Mouse (Mus musculus) kidney, embryonic 16.5 days (tissue): ENCODE results near the gene Fam53a. TPM values are rescaled to one million over a fixed set of nuclear protein-coding genes. Genes with fewer than 3 reads are reported as not detected.

Experiments
- ATAC-seq: fragments of 200-750 bp; cut with Nextera tagmentation; 2 replicates; pipeline ENCODE4 v1.8.0; 2017; ENCODE audit warnings: moderate TSS enrichment; ENCODE audit not compliant: low FRiP score, low TSS enrichment
- H3K27ac ChIP-seq: fragments of 300-500 bp; sonication (generic); 2 replicates; pipeline ENCODE4 v1.5.1; 2014; ENCODE audit warnings: low read length
- H3K27me3 ChIP-seq: fragments of 300-500 bp; sonication (generic); 2 replicates; pipeline ENCODE4 v1.6.1; 2014; ENCODE audit warnings: low read length, control low read depth, mixed read lengths; ENCODE audit not compliant: insufficient read depth
- H3K36me3 ChIP-seq: fragments of 300-500 bp; sonication (generic); 2 replicates; pipeline ENCODE4 v1.6.1; 2014; ENCODE audit warnings: low read length, control low read depth, mixed read lengths; ENCODE audit not compliant: insufficient read depth
- H3K4me1 ChIP-seq: fragments of 300-500 bp; sonication (generic); 2 replicates; pipeline ENCODE4 v1.6.1; 2014; ENCODE audit warnings: low read length, control low read depth, mixed read lengths; ENCODE audit not compliant: insufficient read depth
- H3K4me2 ChIP-seq: fragments of 300-500 bp; sonication (generic); replicated peaks from 2 replicates; pipeline ENCODE4 v1.6.1; 2014; ENCODE audit warnings: low read depth, low read length
- H3K4me3 ChIP-seq: fragments of 300-500 bp; sonication (generic); 2 replicates; pipeline ENCODE4 v1.5.1; 2014; ENCODE audit warnings: mild to moderate bottlenecking, low read length
- H3K9ac ChIP-seq: fragments of 300-500 bp; sonication (generic); replicated peaks from 2 replicates; pipeline ENCODE4 v1.6.1; 2014; ENCODE audit warnings: low read length
- H3K9me3 ChIP-seq: fragments of 300-500 bp; sonication (generic); 2 replicates; pipeline ENCODE4 v1.6.1; 2016; ENCODE audit warnings: low read length, control low read depth
- WGBS: fragments of 180-500 bp; shearing (Covaris S2); extraction: QIAGEN DNeasy Blood & Tissue Kit; methylation state at CpG from one replicate; pipeline ENCODE4 v1.1.7; 2014; 5-methylcytosine and 5-hydroxymethylcytosine counted together
- polyA plus RNA-seq: library from polyadenylated mRNA; unstranded; fragments of >200 nt; fragmentation: Nextera tagmentation; extraction: Ambion mirVana; gene quantifications from 2 replicates; pipeline ENCODE4 v1.2.1, GENCODE M21; 2015

The Fam53a gene
- polyA plus RNA-seq, 1 experiment from 2014 or later = 65.7 TPM

GRCm38 (mm10) chr5:33611795-33612194 is 17.6 kb downstream of the Fam53a start:
- no peak for ATAC-seq
- H3K9ac ChIP-seq = no peak overlapping the region
- no peak overlapping the region for H3K4me3 ChIP-seq
- H3K4me2 ChIP-seq = no peak overlapping the region
- no peaks in the 10 kb centered on the region for H3K4me1 ChIP-seq
- H3K27ac ChIP-seq = no peak overlapping the region
- 100% methylated on average over 1 of the region's 1 CpGs for WGBS
- no peaks in the 10 kb centered on the region for H3K27me3 ChIP-seq
- peaks cover 22% of the 10 kb centered on the region for H3K36me3 ChIP-seq
- H3K9me3 ChIP-seq = no peaks in the 10 kb centered on the region

GRCm38 (mm10) chr5:33609226-33609625 is 20.2 kb downstream of the Fam53a start:
- Histone ChIP-seq H3K27me3 (no peaks in the 10 kb centered on the region), H3K4me2 (no peak overlapping the region), H3K9ac (no peak overlapping the region), H3K4me1 (no peaks in the 10 kb centered on the region), H3K9me3 (no peaks in the 10 kb centered on the region), H3K36me3 (peaks cover 18% of the 10 kb centered on the region), H3K27ac (no peak overlapping the region), H3K4me3 (no peak overlapping the region)
- 76% methylated on average over 1 of the region's 1 CpGs for WGBS
- ATAC-seq = no peak

GRCm38 (mm10) chr5:33607434-33607833 is 22.0 kb downstream of the Fam53a start:
- H3K36me3 ChIP-seq = peaks cover 20% of the 10 kb centered on the region

GRCm38 (mm10) chr5:33606631-33607030 is 22.8 kb downstream of the Fam53a start:
- Histone ChIP-seq H3K27ac (no peak overlapping the region), H3K9me3 (no peaks in the 10 kb centered on the region), H3K27me3 (no peaks in the 10 kb centered on the region), H3K4me1 (no peaks in the 10 kb centered on the region), H3K4me3 (no peak overlapping the region), H3K9ac (no peak overlapping the region), H3K4me2 (no peak overlapping the region), H3K36me3 (peaks cover 20% of the 10 kb centered on the region)
- ATAC-seq = no peak
- 73% methylated on average over 7 of the region's 7 CpGs for WGBS

More at GRCm38 (mm10) chr5:33607434-33607833, 22.0 kb downstream of the Fam53a start:
- no peak for ATAC-seq
- 97% methylated on average over 15 of the region's 15 CpGs for WGBS
- no peak overlapping the region for H3K4me3 ChIP-seq
- H3K9me3 ChIP-seq = no peaks in the 10 kb centered on the region
- no peak overlapping the region for H3K4me2 ChIP-seq
- H3K27me3 ChIP-seq = no peaks in the 10 kb centered on the region
- no peak overlapping the region for H3K27ac ChIP-seq
- H3K4me1 ChIP-seq = no peaks in the 10 kb centered on the region
- H3K9ac ChIP-seq = no peak overlapping the region

- ATAC-seq = no peak
- H3K27me3 ChIP-seq = no peaks in the 10 kb centered on the region
Measured at GRCm38 (mm10) chr5:33605314-33605713, 24.1 kb downstream of the Fam53a start.

GRCm38 (mm10) chr5:33593620-33594019 is 35.8 kb downstream of the Fam53a start:
- Histone ChIP-seq H3K9ac (no peak overlapping the region), H3K27ac (no peak overlapping the region), H3K4me3 (no peak overlapping the region), H3K4me2 (no peak overlapping the region), H3K27me3 (no peaks in the 10 kb centered on the region), H3K4me1 (no peaks in the 10 kb centered on the region), H3K9me3 (no peaks in the 10 kb centered on the region), H3K36me3 (no peaks in the 10 kb centered on the region)
- ATAC-seq = no peak
- WGBS = 33% methylated on average over 2 of the region's 2 CpGs

More at GRCm38 (mm10) chr5:33605314-33605713, 24.1 kb downstream of the Fam53a start:
- Histone ChIP-seq H3K4me3 (no peak overlapping the region), H3K36me3 (peaks cover 29% of the 10 kb centered on the region), H3K9me3 (no peaks in the 10 kb centered on the region), H3K9ac (no peak overlapping the region), H3K4me1 (no peaks in the 10 kb centered on the region), H3K27ac (no peak overlapping the region), H3K4me2 (no peak overlapping the region)
- 70% methylated on average over 5 of the region's 5 CpGs for WGBS

GRCm38 (mm10) chr5:33589221-33589888 is 40.1 kb downstream of the Fam53a start:
- 0 out of 2 replicates have a peak, but pooled peaks cover under 1% of the 10 kb centered on the region for H3K4me1 ChIP-seq
- H3K36me3 ChIP-seq = no peaks in the 10 kb centered on the region
- no peak overlapping the region for H3K27ac ChIP-seq
- no peak overlapping the region for H3K9ac ChIP-seq
- ATAC-seq = peak; percentile 36; the same call in 1 of the 2 replicates
- H3K4me3 ChIP-seq = no peak overlapping the region
- H3K9me3 ChIP-seq = no peaks in the 10 kb centered on the region
- no peaks in the 10 kb centered on the region for H3K27me3 ChIP-seq
- H3K4me2 ChIP-seq = no peak overlapping the region
- WGBS = 72% methylated on average over 5 of the region's 5 CpGs

- H3K9ac ChIP-seq = no peak overlapping the region
- H3K4me2 ChIP-seq = no peak overlapping the region
- ATAC-seq = no peak
- H3K4me3 ChIP-seq = no peak overlapping the region
- peaks cover 5% of the 10 kb centered on the region; the same call in 1 of the 2 replicates for H3K4me1 ChIP-seq
- H3K27ac ChIP-seq = no peak overlapping the region
- H3K36me3 ChIP-seq = no peaks in the 10 kb centered on the region
- no peaks in the 10 kb centered on the region for H3K9me3 ChIP-seq
- 69% methylated on average over 3 of the region's 3 CpGs for WGBS
- no peaks in the 10 kb centered on the region for H3K27me3 ChIP-seq
Measured at GRCm38 (mm10) chr5:33588066-33588465, 41.4 kb downstream of the Fam53a start.

- no peaks in the 10 kb centered on the region for H3K9me3 ChIP-seq
- WGBS = 32% methylated on average over 18 of the region's 18 CpGs
- H3K4me1 ChIP-seq = peaks cover 5% of the 10 kb centered on the region; the same call in 1 of the 2 replicates
- no peaks in the 10 kb centered on the region for H3K27me3 ChIP-seq
- no peaks in the 10 kb centered on the region for H3K36me3 ChIP-seq
- no peak for ATAC-seq
- no peak overlapping the region for H3K4me3 ChIP-seq
- no peak overlapping the region for H3K27ac ChIP-seq
- no peak overlapping the region for H3K4me2 ChIP-seq
- H3K9ac ChIP-seq = no peak overlapping the region
Measured at GRCm38 (mm10) chr5:33587498-33588058, 41.9 kb downstream of the Fam53a start.

GRCm38 (mm10) chr5:33580336-33580735 is 49.1 kb downstream of the Fam53a start:
- Histone ChIP-seq H3K4me1 (peaks cover 5% of the 10 kb centered on the region; the same call in 1 of the 2 replicates), H3K9ac (no peak overlapping the region), H3K9me3 (no peaks in the 10 kb centered on the region), H3K27ac (no peak overlapping the region), H3K4me3 (no peak overlapping the region), H3K4me2 (no peak overlapping the region), H3K36me3 (no peaks in the 10 kb centered on the region), H3K27me3 (no peaks in the 10 kb centered on the region)
- 72% methylated on average over 1 of the region's 1 CpGs for WGBS
- ATAC-seq = no peak
